Mouse (Mus musculus) spleen, postnatal 0 days (tissue): ENCODE results near the gene Tceal8. TPM values are rescaled to one million over a fixed set of nuclear protein-coding genes. Genes with fewer than 3 reads are reported as not detected.

Experiments
- polyA plus RNA-seq: library from polyadenylated mRNA; unstranded; fragments of >200 nt; fragmentation: Nextera tagmentation; extraction: Ambion mirVana; gene quantifications from 2 replicates; pipeline ENCODE4 v1.2.1, GENCODE M21; 2015

The Tceal8 gene
- polyA plus RNA-seq = 86.9 and 103 TPM in 2 replicates

DNA sequence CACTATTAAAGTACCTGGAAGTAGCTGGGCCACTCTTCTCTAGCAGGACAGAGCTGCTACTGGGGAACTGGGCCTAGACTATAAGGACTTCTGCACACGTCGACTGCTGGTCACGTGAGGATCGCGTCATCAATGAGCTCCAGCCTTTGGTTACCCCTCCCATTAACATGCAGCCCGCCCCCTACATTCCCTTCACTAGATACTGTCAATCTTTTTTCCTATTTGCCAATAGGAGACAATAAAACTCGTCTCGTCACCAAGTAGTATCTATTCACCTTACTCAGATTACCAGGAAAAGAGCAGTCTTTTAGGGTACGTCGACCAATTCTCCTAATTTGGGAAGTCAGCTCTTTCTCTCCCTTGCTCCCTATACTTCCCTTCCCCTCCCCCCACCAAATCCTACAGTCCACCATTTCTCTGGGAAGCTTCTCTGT, at the start of gene Tceal8:
Gene Tceal8, minus strand, starts transcription at position 225 of the 434 bp plus-strand sequence.

GRCm38 (mm10) chrX:136214729-136215677, 42.9 kb upstream of the Tceal8 start, which contains the start of the genes Tceal7 and Bex1:
TSS of gene Tceal7 (plus strand) at chrX:136214779.
TSS of gene Bex1 (minus strand) at chrX:136215513.

GRCm38 (mm10) chrX:136203664-136204066, 31.5 kb upstream of the Tceal8 start, which contains the start of gene Tceal5:
TSS of gene Tceal5 (minus strand) at chrX:136203876.

DNA sequence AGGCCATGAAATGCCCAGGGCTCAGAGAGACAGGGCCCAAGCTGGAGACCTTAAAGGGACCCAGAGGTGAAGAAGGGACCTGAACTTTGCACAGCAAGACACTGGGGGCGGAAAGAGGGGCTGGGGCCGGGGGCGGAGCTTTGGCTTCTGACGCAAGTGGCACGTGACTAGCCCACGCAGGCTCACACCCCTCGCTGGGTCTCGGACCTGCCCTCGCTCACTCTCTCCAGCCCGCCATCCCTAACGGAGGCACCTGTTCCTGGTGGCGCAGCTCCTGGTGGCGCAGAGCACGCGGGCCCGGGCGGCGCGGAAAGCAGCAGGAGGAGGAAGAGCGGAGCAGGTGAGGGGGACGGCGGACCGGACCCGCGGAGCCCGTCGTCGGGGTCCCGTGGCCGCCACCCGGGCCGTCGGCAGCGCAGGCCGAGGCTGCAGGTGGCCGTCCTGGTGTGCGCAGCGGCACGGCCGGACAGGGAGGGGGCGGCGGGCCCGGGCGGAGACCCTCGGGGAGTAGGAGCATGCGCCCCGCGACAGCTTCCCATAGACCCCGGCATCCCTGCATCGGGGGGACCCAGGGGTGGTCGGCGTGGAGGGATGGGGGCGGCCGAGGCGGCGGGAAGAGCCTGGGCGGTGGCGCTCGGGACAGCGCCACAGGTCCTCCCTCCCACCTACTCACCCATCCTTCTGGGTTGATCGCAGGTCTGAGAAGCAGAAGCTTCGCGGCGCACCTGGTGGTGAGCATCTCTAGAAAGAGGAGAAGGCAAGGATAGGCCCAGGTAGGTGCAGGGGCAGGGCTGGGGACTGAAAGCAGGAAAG, 33.1 kb downstream of the Tceal8 start, which contains the start of gene Bex4:
Gene Bex4, plus strand, starts transcription at position 170 of the 813 bp plus-strand sequence.

Other genes starting within 250 kb of the Tceal8 start
- 22.9 and 31.0 TPM in 2 replicates for gene Arxes2, start 178.5 kb downstream of the Tceal8 start, polyA plus RNA-seq
- gene Arxes1, start 139.0 kb downstream of the Tceal8 start, polyA plus RNA-seq = 10.1 and 12.9 TPM in 2 replicates
- gene Bex2, start 104.1 kb downstream of the Tceal8 start, polyA plus RNA-seq = 8.3 and 8.5 TPM in 2 replicates
- gene Nxf3, start 87.1 kb downstream of the Tceal8 start, polyA plus RNA-seq = 0.22 and 0.27 TPM in 2 replicates
- gene Bex4, start 33.3 kb downstream of the Tceal8 start, polyA plus RNA-seq = 73.2 and 98.4 TPM in 2 replicates
- gene Tceal5, start 31.5 kb upstream of the Tceal8 start, polyA plus RNA-seq = 0.81 and 1.5 TPM in 2 replicates
- gene Tceal7, start 42.4 kb upstream of the Tceal8 start, polyA plus RNA-seq = 0.22 TPM in 1 of 2 replicates, not detected in the other
- 2.7 and 3.8 TPM in 2 replicates for gene Bex1, start 43.2 kb upstream of the Tceal8 start, polyA plus RNA-seq
- 191 and 202 TPM in 2 replicates for gene Tceal9, start 72.7 kb upstream of the Tceal8 start, polyA plus RNA-seq
- gene Bex3, start 97.9 kb upstream of the Tceal8 start, polyA plus RNA-seq = 143 and 151 TPM in 2 replicates